Mouse (Mus musculus): ENCODE measurements around the gene Tns4. TPM values are rescaled to one million over a fixed set of nuclear protein-coding genes. Genes with fewer than 3 reads are reported as not detected.
A peak's percentile ranks its signal among the peaks of the same experiment; 100 is the strongest.

The Tns4 gene
- polyA plus RNA-seq, 1 experiment from 2014 or later = 1.5 TPM

- Histone ChIP-seq H3K36me3 (no peaks in the 10 kb centered on the region), H3K27me3 (replicated peaks) (no peaks in the 10 kb centered on the region), H3K4me3 (replicated peaks) (no peak overlapping the region), H3K4me1 (peaks cover 5% of the 10 kb centered on the region; the same call in 1 of the 2 replicates), H3K4me2 (no peak overlapping the region), H3K27ac (peak overlapping the region; percentile 54; the same call in 1 of the 2 replicates), H3K9me3 (no peaks in the 10 kb centered on the region), H3K9ac (no peak overlapping the region)
- WGBS = 46% methylated on average over 8 of the region's 8 CpGs
- 0 out of 2 replicates have a peak, but pooled peaks have one; percentile 57 for ATAC-seq (ENCODE audit: insufficient read depth, low FRiP score, low read depth)
Observed at GRCm38 (mm10) chr11:99082098-99082497, 7.0 kb downstream of the Tns4 start.

GRCm38 (mm10) chr11:99081566-99081965 is 7.5 kb downstream of the Tns4 start:
- no peaks in the 10 kb centered on the region for H3K36me3 ChIP-seq
- 58% methylated on average over 3 of the region's 3 CpGs for whole genome bisulfite sequencing

GRCm38 (mm10) chr11:99080902-99081543 is 8.1 kb downstream of the Tns4 start:
- Histone ChIP-seq H3K36me3 (no peaks in the 10 kb centered on the region), H3K9ac (no peak overlapping the region), H3K4me3 (replicated peaks) (no peak overlapping the region), H3K4me2 (no peak overlapping the region), H3K9me3 (no peaks in the 10 kb centered on the region), H3K4me1 (peaks cover 5% of the 10 kb centered on the region; the same call in 1 of the 2 replicates), H3K27ac (peak overlapping the region; percentile 28; the same call in 1 of the 2 replicates), H3K27me3 (replicated peaks) (no peaks in the 10 kb centered on the region)
- ATAC-seq (ENCODE audit: insufficient read depth, low FRiP score, low read depth) = no peak
- WGBS = 81% methylated on average over 9 of the region's 9 CpGs

More at GRCm38 (mm10) chr11:99081566-99081965, 7.5 kb downstream of the Tns4 start:
- Histone ChIP-seq H3K4me2 (no peak overlapping the region), H3K9ac (no peak overlapping the region), H3K4me1 (peaks cover 5% of the 10 kb centered on the region; the same call in 1 of the 2 replicates), H3K27ac (peak overlapping the region; percentile 28; the same call in 1 of the 2 replicates), H3K9me3 (no peaks in the 10 kb centered on the region), H3K27me3 (replicated peaks) (no peaks in the 10 kb centered on the region), H3K4me3 (replicated peaks) (no peak overlapping the region)
- ATAC-seq (ENCODE audit: insufficient read depth, low FRiP score, low read depth) = no peak

GRCm38 (mm10) chr11:99077869-99078268 is 11.2 kb downstream of the Tns4 start:
- Histone ChIP-seq H3K4me1 (peaks cover 5% of the 10 kb centered on the region; the same call in 1 of the 2 replicates), H3K9me3 (no peaks in the 10 kb centered on the region), H3K4me2 (no peak overlapping the region), H3K36me3 (no peaks in the 10 kb centered on the region), H3K27ac (no peak overlapping the region), H3K27me3 (replicated peaks) (no peaks in the 10 kb centered on the region), H3K9ac (no peak overlapping the region), H3K4me3 (replicated peaks) (no peak overlapping the region)
- ATAC-seq (ENCODE audit: insufficient read depth, low FRiP score, low read depth) = no peak
- WGBS = 68% methylated on average over 8 of the region's 8 CpGs

- WGBS = 46% methylated on average over 5 of the region's 5 CpGs
- Histone ChIP-seq H3K4me2 (no peak overlapping the region), H3K4me3 (replicated peaks) (no peak overlapping the region), H3K27ac (no peak overlapping the region), H3K27me3 (replicated peaks) (no peaks in the 10 kb centered on the region), H3K9ac (no peak overlapping the region), H3K9me3 (no peaks in the 10 kb centered on the region), H3K36me3 (no peaks in the 10 kb centered on the region), H3K4me1 (peaks cover 8% of the 10 kb centered on the region; the same call in 1 of the 2 replicates)
- no peak for ATAC-seq (ENCODE audit: insufficient read depth, low FRiP score, low read depth)
Observed at GRCm38 (mm10) chr11:99076744-99077319, 12.3 kb downstream of the Tns4 start.

- Histone ChIP-seq H3K4me1 (peaks cover 12% of the 10 kb centered on the region), H3K9ac (no peak overlapping the region), H3K27me3 (replicated peaks) (no peaks in the 10 kb centered on the region), H3K4me2 (no peak overlapping the region), H3K27ac (no peak overlapping the region), H3K36me3 (no peaks in the 10 kb centered on the region), H3K4me3 (replicated peaks) (no peak overlapping the region), H3K9me3 (no peaks in the 10 kb centered on the region)
- 62% methylated on average over 5 of the region's 5 CpGs for WGBS
- ATAC-seq (ENCODE audit: insufficient read depth, low FRiP score, low read depth) = no peak
Observed at GRCm38 (mm10) chr11:99073781-99074180, 15.3 kb downstream of the Tns4 start.

DNA sequence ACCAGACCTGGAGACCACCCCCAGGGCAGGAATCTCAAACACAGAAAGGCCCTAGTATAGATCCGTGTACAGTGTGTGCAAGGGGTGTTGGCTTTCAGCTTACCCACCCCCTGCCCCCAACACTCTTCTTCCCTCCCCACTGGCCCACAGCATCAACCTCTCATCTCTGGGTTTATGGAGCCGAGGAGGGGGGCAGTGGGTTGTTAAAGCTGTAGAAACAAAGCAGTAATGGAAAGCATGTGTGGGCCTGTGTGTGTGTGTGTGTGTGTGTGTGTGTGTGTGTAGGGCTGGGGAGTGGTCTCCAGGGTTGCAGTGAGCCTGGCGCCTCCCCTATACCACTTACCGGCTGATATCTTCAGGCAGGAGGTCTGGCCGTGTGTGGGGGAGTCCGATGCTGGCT is 17.2 kb downstream of the Tns4 start:
- no peaks in the 10 kb centered on the region for H3K9me3 ChIP-seq
- H3K4me1 ChIP-seq = peaks cover 12% of the 10 kb centered on the region
- H3K4me2 ChIP-seq = no peak overlapping the region
- no peaks in the 10 kb centered on the region for H3K27me3 ChIP-seq (replicated peaks)
- 25% methylated on average over 6 of the region's 6 CpGs for WGBS
- peak; percentile 16; the same call in 1 of the 2 replicates for ATAC-seq (ENCODE audit: insufficient read depth, low FRiP score, low read depth)
- no peaks in the 10 kb centered on the region for H3K36me3 ChIP-seq
- H3K9ac ChIP-seq = no peak overlapping the region
- no peak overlapping the region for H3K27ac ChIP-seq
- no peak overlapping the region for H3K4me3 ChIP-seq (replicated peaks)

- Histone ChIP-seq H3K9ac (no peak overlapping the region), H3K9me3 (no peaks in the 10 kb centered on the region), H3K27me3 (replicated peaks) (no peaks in the 10 kb centered on the region), H3K36me3 (no peaks in the 10 kb centered on the region), H3K4me3 (replicated peaks) (no peak overlapping the region), H3K4me1 (peaks cover 19% of the 10 kb centered on the region), H3K4me2 (no peak overlapping the region), H3K27ac (no peak overlapping the region)
- 87% methylated on average over 5 of the region's 5 CpGs for WGBS
- no peak for ATAC-seq (ENCODE audit: insufficient read depth, low FRiP score, low read depth)
Observed at GRCm38 (mm10) chr11:99068455-99068854, 20.7 kb downstream of the Tns4 start.

DNA sequence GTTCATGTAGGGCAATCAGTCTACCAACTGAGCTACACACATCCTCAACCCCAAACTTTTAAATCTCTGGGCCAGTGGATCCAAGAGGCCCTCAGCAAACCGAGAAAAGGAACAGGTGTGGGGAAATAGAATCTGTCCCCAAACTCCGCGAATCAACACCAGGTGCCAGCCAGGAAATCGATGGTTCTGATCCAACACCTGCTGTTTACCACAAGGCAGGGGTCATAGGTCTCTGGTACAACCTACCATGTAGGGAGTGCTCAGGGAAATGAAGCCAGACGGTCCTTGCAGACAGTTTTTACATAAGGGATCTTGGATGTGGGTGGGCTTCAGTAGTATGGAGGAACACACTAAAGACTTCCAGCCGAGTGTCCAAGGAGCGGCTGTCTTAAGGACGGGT is 21.5 kb downstream of the Tns4 start:
- H3K4me2 ChIP-seq = no peak overlapping the region
- H3K36me3 ChIP-seq = no peaks in the 10 kb centered on the region
- no peak overlapping the region for H3K9ac ChIP-seq
- no peak for ATAC-seq (ENCODE audit: insufficient read depth, low FRiP score, low read depth)
- H3K27me3 ChIP-seq (replicated peaks) = no peaks in the 10 kb centered on the region
- H3K9me3 ChIP-seq = no peaks in the 10 kb centered on the region
- WGBS = 86% methylated on average over 8 of the region's 8 CpGs
- peaks cover 23% of the 10 kb centered on the region for H3K4me1 ChIP-seq
- H3K27ac ChIP-seq = no peak overlapping the region
- H3K4me3 ChIP-seq (replicated peaks) = no peak overlapping the region

DNA sequence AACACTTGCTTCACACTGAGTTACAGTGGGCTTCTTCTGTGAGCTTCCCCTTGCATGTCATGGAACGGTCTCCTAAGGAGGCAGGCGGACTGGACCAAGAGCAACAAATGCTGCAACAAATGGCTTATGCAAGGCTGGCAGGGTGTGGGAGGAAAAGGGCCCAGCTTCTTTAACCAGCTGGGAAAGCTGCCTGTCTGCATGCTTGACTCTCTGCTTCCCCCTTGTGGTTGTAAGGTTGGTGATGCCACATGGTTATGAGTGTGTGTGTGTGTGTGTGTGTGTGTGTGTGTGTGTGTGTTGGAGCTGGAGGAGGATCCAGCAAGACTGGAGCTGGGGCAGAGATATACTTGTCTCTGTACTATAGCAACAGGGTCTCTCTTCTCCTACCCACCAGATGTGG is 23.1 kb downstream of the Tns4 start:
- no peak overlapping the region for H3K4me3 ChIP-seq (replicated peaks)
- no peak overlapping the region for H3K9ac ChIP-seq
- H3K4me2 ChIP-seq = no peak overlapping the region
- H3K9me3 ChIP-seq = no peaks in the 10 kb centered on the region
- 15% methylated on average over 2 of the region's 2 CpGs for WGBS
- H3K27ac ChIP-seq = no peak overlapping the region
- ATAC-seq (ENCODE audit: insufficient read depth, low FRiP score, low read depth) = peak; percentile 60
- H3K27me3 ChIP-seq (replicated peaks) = no peaks in the 10 kb centered on the region
- H3K36me3 ChIP-seq = no peaks in the 10 kb centered on the region
- peaks cover 10% of the 10 kb centered on the region for H3K4me1 ChIP-seq

- 70% methylated on average over 3 of the region's 3 CpGs for WGBS
- H3K27ac ChIP-seq = no peak overlapping the region
- H3K4me3 ChIP-seq (replicated peaks) = no peak overlapping the region
- no peak overlapping the region for H3K4me2 ChIP-seq
- H3K36me3 ChIP-seq = no peaks in the 10 kb centered on the region
- no peak for ATAC-seq (ENCODE audit: insufficient read depth, low FRiP score, low read depth)
- H3K4me1 ChIP-seq = peaks cover 16% of the 10 kb centered on the region
- H3K9ac ChIP-seq = no peak overlapping the region
- no peaks in the 10 kb centered on the region for H3K27me3 ChIP-seq (replicated peaks)
- H3K9me3 ChIP-seq = no peaks in the 10 kb centered on the region
Observed at GRCm38 (mm10) chr11:99065353-99065752, 23.8 kb downstream of the Tns4 start.

DNA sequence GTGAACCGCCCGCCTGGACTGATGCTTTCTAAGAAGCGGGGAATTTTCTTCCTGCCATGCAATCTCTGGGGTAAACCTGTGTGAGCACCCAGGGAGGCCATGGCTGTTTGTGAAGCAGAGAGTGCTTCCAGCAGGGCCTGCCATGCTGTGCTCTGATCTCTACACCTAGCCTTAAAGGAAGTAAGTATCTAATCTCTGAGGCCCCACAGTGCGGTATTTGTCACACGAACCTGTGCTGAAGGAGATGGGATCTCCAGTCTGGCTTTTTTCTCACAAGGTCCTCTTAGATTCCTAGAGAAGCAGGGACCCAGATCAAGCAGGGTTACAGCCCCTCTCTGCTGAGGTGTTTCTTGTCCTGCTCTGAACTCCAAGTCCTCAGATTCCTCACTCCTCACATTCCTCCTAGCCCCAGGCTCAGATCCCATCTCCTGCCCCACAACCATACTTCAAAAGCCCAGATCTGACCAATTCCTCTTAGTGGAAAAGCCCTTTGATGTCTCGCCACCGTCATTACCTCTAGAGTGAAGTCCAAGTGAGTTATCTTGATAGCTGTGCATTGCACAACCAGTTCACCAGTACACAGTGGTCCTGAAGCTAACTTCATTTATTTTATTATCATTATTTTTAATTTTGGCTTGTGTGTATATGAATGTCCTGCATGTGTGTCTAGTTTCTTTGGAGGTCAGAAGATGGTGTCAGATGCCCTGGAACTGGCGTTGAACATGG is 25.5 kb downstream of the Tns4 start:
- Histone ChIP-seq H3K9me3 (no peaks in the 10 kb centered on the region), H3K27me3 (replicated peaks) (no peaks in the 10 kb centered on the region), H3K4me3 (replicated peaks) (no peak overlapping the region), H3K4me1 (peaks cover 20% of the 10 kb centered on the region), H3K4me2 (no peak overlapping the region), H3K36me3 (no peaks in the 10 kb centered on the region), H3K27ac (no peak overlapping the region), H3K9ac (no peak overlapping the region)
- 49% methylated on average over 8 of the region's 8 CpGs for WGBS
- no peak for ATAC-seq (ENCODE audit: insufficient read depth, low FRiP score, low read depth)

All from stomach, embryonic 15.5 days (tissue).